ENCODE assay signal across 8 mouse cellular contexts in the genomic region with DNA sequence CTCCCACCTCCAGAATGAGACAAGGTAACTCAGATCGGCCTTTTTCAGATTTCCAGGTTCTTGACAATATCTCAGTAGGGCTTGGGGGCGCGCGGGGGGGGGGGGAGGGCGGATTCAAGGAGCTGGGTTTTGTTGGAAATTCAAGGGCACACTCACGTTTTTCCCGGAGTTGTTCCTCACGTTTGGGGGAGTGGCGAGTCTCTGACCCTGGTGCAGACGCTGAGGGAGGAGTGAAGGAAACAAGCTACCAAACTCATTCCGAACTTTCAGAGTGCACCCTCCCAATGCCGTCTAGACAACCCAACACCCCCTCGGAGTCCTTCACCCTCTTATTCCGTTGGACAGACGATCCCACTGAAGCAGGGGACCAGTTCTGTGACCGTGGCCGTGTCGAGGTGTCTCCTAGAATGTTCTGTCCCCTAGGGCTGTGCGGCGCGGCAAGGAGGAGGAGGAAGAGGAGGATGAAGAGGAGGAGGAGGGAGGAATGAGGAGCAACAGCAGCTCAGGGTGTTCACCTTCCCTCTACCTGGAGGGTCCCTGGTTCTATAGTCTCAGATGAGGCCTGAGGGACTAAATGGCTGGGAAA. TPM values are rescaled to one million over a fixed set of nuclear protein-coding genes. Genes with fewer than 3 reads are reported as not detected.
DNase-seq lines count a peak whose midpoint lies in the region; ATAC-seq and TF ChIP-seq lines count a peak whose summit lies in the region.

No protein-coding gene starts in this region.

- TF ChIP-seq EP300 in liver, embryonic 14.5 days (IDR thresholded peaks at IDR 0.05; ENCODE audit: low read depth), result no peak
- TF ChIP-seq EP300 in stomach, postnatal 0 days (optimal IDR thresholded peaks at IDR 0.05), result no peak

- H3K27ac ChIP-seq in testis, adult 2 months (ENCODE audit: control insufficient read depth, insufficient read depth, low read depth, low read length), result no peak overlapping the region
- H3K27ac ChIP-seq in liver, embryonic 14.5 days, result no peak overlapping the region
- H3K27ac ChIP-seq in stomach, postnatal 0 days (replicated peaks), result no peak overlapping the region

- ATAC-seq in liver, embryonic 14.5 days (ENCODE audit: insufficient read depth), result no peak
- ATAC-seq in stomach, postnatal 0 days (ENCODE audit: low FRiP score, low TSS enrichment), result no peak

- peak overlapping the region; percentile 65 for H3K4me3 ChIP-seq in testis, adult 2 months (ENCODE audit: control insufficient read depth, low read depth, low read length)
- H3K4me3 ChIP-seq in liver, embryonic 14.5 days (ENCODE audit: insufficient read depth in 1 of 2, low read depth in 2 of 2, low read length in 2 of 2), result no peak overlapping the region; a peak in 1 of 4 replicates
- peak overlapping the region; percentile 27 for H3K4me3 ChIP-seq in stomach, postnatal 0 days (ENCODE audit: low read depth, low read length)

- no peaks in the 10 kb centered on the region for H3K36me3 ChIP-seq in testis, adult 2 months (ENCODE audit: control insufficient read depth, insufficient read depth, low read length)
- H3K36me3 ChIP-seq in liver, embryonic 14.5 days (replicated peaks; ENCODE audit: control insufficient read depth, insufficient read depth, low read depth), result no peaks in the 10 kb centered on the region
- no peaks in the 10 kb centered on the region for H3K36me3 ChIP-seq in stomach, postnatal 0 days (ENCODE audit: control insufficient read depth, insufficient read depth, low read length)

- H3K4me2 ChIP-seq in liver, embryonic 14.5 days (ENCODE audit: low read depth), result peak overlapping the region; percentile 46
- peak overlapping the region; percentile 51 for H3K4me2 ChIP-seq in stomach, postnatal 0 days (replicated peaks; ENCODE audit: low read depth)

- peaks cover 17% of the 10 kb centered on the region for H3K4me1 ChIP-seq in testis, adult 2 months (ENCODE audit: control insufficient read depth, insufficient read depth, low read length)
- H3K4me1 ChIP-seq in liver, embryonic 14.5 days (replicated peaks; ENCODE audit: control insufficient read depth in 2 of 2, insufficient read depth in 2 of 2, low read length in 1 of 2), result 0 out of 4 replicates have a peak, but pooled peaks cover 0 to 1% of the 10 kb centered on the region in 2 experiments
- no peaks in the 10 kb centered on the region for H3K4me1 ChIP-seq in stomach, postnatal 0 days (replicated peaks; ENCODE audit: control insufficient read depth, insufficient read depth)

- no peak overlapping the region for H3K9ac ChIP-seq in liver, embryonic 14.5 days (replicated peaks)
- H3K9ac ChIP-seq in stomach, postnatal 0 days (ENCODE audit: low read length), result no peak overlapping the region

- H3K27me3 ChIP-seq in testis, adult 2 months (ENCODE audit: control insufficient read depth, insufficient read depth, low read length), result no peaks in the 10 kb centered on the region; the same call in 1 of the 2 replicates
- peaks cover 60% of the 10 kb centered on the region for H3K27me3 ChIP-seq in liver, embryonic 14.5 days (ENCODE audit: control insufficient read depth, insufficient read depth, low read length)
- H3K27me3 ChIP-seq in stomach, postnatal 0 days (ENCODE audit: control insufficient read depth, insufficient read depth, low read length), result peaks cover 29% of the 10 kb centered on the region

- H3K9me3 ChIP-seq in liver, embryonic 14.5 days (ENCODE audit: control insufficient read depth, low read length), result no peaks in the 10 kb centered on the region
- H3K9me3 ChIP-seq in stomach, postnatal 0 days (ENCODE audit: control insufficient read depth, low read length), result no peaks in the 10 kb centered on the region

- no peak for TF ChIP-seq POLR2A in testis, adult 2 months (IDR thresholded peaks at IDR 0.05; ENCODE audit: control insufficient read depth, low read depth, low read length)

- WGBS in liver, embryonic 14.5 days (ENCODE audit: insufficient replicate concordance), result 5% methylated on average over 18 of the region's 21 CpGs
- 7% methylated on average over 19 of the region's 21 CpGs for WGBS in stomach, postnatal 0 days

- TF ChIP-seq CTCF in testis, adult 2 months (IDR thresholded peaks at IDR 0.05; ENCODE audit: control insufficient read depth, insufficient read depth, insufficient replicate concordance, low read depth, low read length), result no peak
- no peak for TF ChIP-seq CTCF in liver, embryonic 14.5 days (IDR thresholded peaks at IDR 0.05; ENCODE audit: low read depth)
- no peak for TF ChIP-seq CTCF in stomach, postnatal 0 days (IDR thresholded peaks at IDR 0.05; ENCODE audit: low read depth)

- peak; percentile 61 for DNase-seq in embryo, embryonic 10.5 days (ENCODE audit: low spot score)
- no peak for DNase-seq in embryo, embryonic 10 days (ENCODE audit: low spot score)
- no peak for DNase-seq in testis, postnatal 10 days (ENCODE audit: low spot score)
- DNase-seq in liver, embryonic 14.5 days (ENCODE audit: low read depth in 3 of 3, low spot score in 3 of 3), result no peak
- DNase-seq in stomach, postnatal 0 days (ENCODE audit: low spot score), result no peak
- no peak for DNase-seq in urinary bladder, postnatal 4 days (ENCODE audit: low spot score in 2 of 2)
- DNase-seq in thymus, postnatal 25 days, result no peak

RNA-seq across cellular contexts. Expression of a gene that starts 8.2 kb away (rescaled TPM):
- 0.22 and 0.35 TPM in 2 replicates for polyA plus RNA-seq in testis, adult 2 months (2012; rRNA removed)
- polyA plus RNA-seq in liver, embryonic 14.5 days (2012; rRNA removed), result 2.5 and 2.8 TPM in 2 replicates
- polyA plus RNA-seq in liver, embryonic 14.5 days (2014; fragmentation: Nextera tagmentation; extraction: Ambion mirVana), result 1.4 and 1.5 TPM in 2 replicates
- polyA plus RNA-seq in stomach, postnatal 0 days (2015; fragmentation: Nextera tagmentation; extraction: Ambion mirVana), result 0.48 and 0.51 TPM in 2 replicates

Comparison
In these comparisons a context has a peak if more than half of its experiments do, and no peak if none do; other contexts are left out.
1. H3K4me3 ChIP-seq: peak in testis, adult 2 months (single experiment) and stomach, postnatal 0 days (single experiment); none in liver, embryonic 14.5 days (0 of 2).